Mouse (Mus musculus) cerebellum, adult (tissue): ENCODE results near the gene Tifa.
"Not testable (repeated sequence)": the region's sequence is repeated elsewhere in the genome, so short reads cannot be mapped to it uniquely, and the experiment has no call there.

ENCODE experiments used
- ATAC-seq: cut with Nextera tagmentation; 2 replicates; pipeline ENCODE4 v1.9.2; 2017; ENCODE audit warnings: mild to moderate bottlenecking, moderate library complexity, mixed read lengths; ENCODE audit not compliant: insufficient number of reproducible peaks, low FRiP score, low TSS enrichment

The Tifa gene

GRCm38 (mm10) chr3:127783680-127784079 lies 5.9 kb upstream of the Tifa start:
- not testable (repeated sequence) for ATAC-seq

- no peak for ATAC-seq
Observed at GRCm38 (mm10) chr3:127787032-127787431, 2.6 kb upstream of the Tifa start.

GRCm38 (mm10) chr3:127788038-127788437 lies 1.6 kb upstream of the Tifa start:
- ATAC-seq, result no peak

GRCm38 (mm10) chr3:127788919-127789318 lies 686 bp upstream of the Tifa start:
- no peak for ATAC-seq

GRCm38 (mm10) chr3:127790234-127791055 lies 840 bp downstream of the Tifa start:
- no peak for ATAC-seq

GRCm38 (mm10) chr3:127791056-127791483 lies 1.5 kb downstream of the Tifa start:
- ATAC-seq, result no peak

GRCm38 (mm10) chr3:127791595-127792561 lies 2.3 kb downstream of the Tifa start:
- no peak for ATAC-seq

- ATAC-seq, result no peak
Observed at GRCm38 (mm10) chr3:127793022-127793421, 3.4 kb downstream of the Tifa start.

- no peak for ATAC-seq
Observed at GRCm38 (mm10) chr3:127795762-127796161, 6.2 kb downstream of the Tifa start.

- no peak for ATAC-seq
Observed at GRCm38 (mm10) chr3:127796271-127796670, 6.7 kb downstream of the Tifa start.

- ATAC-seq, result no peak
Observed at GRCm38 (mm10) chr3:127801162-127801561, 11.6 kb downstream of the Tifa start.

- ATAC-seq, result no peak
Observed at GRCm38 (mm10) chr3:127802814-127803213, 13.2 kb downstream of the Tifa start.

- no peak for ATAC-seq
Observed at GRCm38 (mm10) chr3:127804439-127804838, 14.8 kb downstream of the Tifa start.

- no peak for ATAC-seq
Observed at GRCm38 (mm10) chr3:127805071-127805470, 15.5 kb downstream of the Tifa start.

- no peak for ATAC-seq
Observed at GRCm38 (mm10) chr3:127805991-127806390, 16.4 kb downstream of the Tifa start.

- ATAC-seq, result no peak
Observed at GRCm38 (mm10) chr3:127807846-127808245, 18.2 kb downstream of the Tifa start.

GRCm38 (mm10) chr3:127809103-127809502 lies 19.5 kb downstream of the Tifa start:
- ATAC-seq, result no peak

- no peak for ATAC-seq
Observed at GRCm38 (mm10) chr3:127817120-127817683, 27.6 kb downstream of the Tifa start.

- ATAC-seq, result no peak
Observed at GRCm38 (mm10) chr3:127818694-127819663, 29.4 kb downstream of the Tifa start.

- no peak for ATAC-seq
Observed at GRCm38 (mm10) chr3:127820400-127820799, 30.8 kb downstream of the Tifa start.
